Mouse (Mus musculus): ENCODE data around the gene Sgpp2. TPM values are rescaled to one million over a fixed set of nuclear protein-coding genes. Genes with fewer than 3 reads are reported as not detected.

Gene Sgpp2
- polyA plus RNA-seq, 1 experiment from 2014 or later = 20.0 TPM

DNA sequence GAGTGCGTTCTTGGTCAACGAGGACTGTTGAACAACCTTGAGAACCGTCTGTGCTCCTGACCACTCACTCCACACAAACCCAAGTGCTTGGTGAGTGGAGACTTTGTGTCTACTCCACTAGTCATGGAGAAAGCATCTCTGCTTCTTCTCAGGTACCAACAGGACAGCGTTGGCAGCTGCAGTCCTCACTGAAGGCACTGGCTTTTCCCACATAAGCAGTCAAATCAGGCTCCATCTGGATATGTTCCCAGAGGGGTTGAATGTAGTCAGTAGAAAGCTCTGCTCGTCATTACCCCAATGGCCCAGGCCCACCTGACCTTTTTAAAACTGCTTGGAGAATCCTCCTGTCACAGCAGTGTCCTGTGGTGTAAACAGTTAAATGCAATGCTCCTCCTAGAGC lies 104.3 kb downstream of the Sgpp2 start:
- H3K4me3 ChIP-seq (replicated peaks) = no peak overlapping the region
- peaks cover 12% of the 10 kb centered on the region for H3K36me3 ChIP-seq
- H3K4me2 ChIP-seq = no peak overlapping the region
- H3K27ac ChIP-seq = no peak overlapping the region
- H3K9me3 ChIP-seq (replicated peaks) = no peaks in the 10 kb centered on the region
- no peak for ATAC-seq (replicated peaks; ENCODE audit: low FRiP score)
- 88% methylated on average over 5 of the region's 5 CpGs for WGBS
- no peaks in the 10 kb centered on the region for H3K27me3 ChIP-seq
- H3K4me1 ChIP-seq = 0 out of 2 replicates have a peak, but pooled peaks cover 4% of the 10 kb centered on the region
- H3K9ac ChIP-seq = no peak overlapping the region

GRCm38 (mm10) chr1:78417154-78417911 lies 107.2 kb downstream of the Sgpp2 start:
- 0 out of 2 replicates have a peak, but pooled peaks cover 4% of the 10 kb centered on the region for H3K4me1 ChIP-seq
- ATAC-seq (replicated peaks; ENCODE audit: low FRiP score) = no peak
- H3K4me2 ChIP-seq = no peak overlapping the region
- H3K36me3 ChIP-seq = peaks cover 28% of the 10 kb centered on the region
- H3K4me3 ChIP-seq (replicated peaks) = no peak overlapping the region
- no peaks in the 10 kb centered on the region for H3K27me3 ChIP-seq
- WGBS = 94% methylated on average over 9 of the region's 9 CpGs
- H3K9me3 ChIP-seq (replicated peaks) = no peaks in the 10 kb centered on the region
- no peak overlapping the region for H3K27ac ChIP-seq
- H3K9ac ChIP-seq = no peak overlapping the region

- Histone ChIP-seq H3K4me2 (no peak overlapping the region), H3K4me3 (replicated peaks) (no peak overlapping the region), H3K4me1 (no peaks in the 10 kb centered on the region), H3K9me3 (replicated peaks) (no peaks in the 10 kb centered on the region), H3K27ac (no peak overlapping the region), H3K9ac (no peak overlapping the region), H3K27me3 (no peaks in the 10 kb centered on the region), H3K36me3 (peaks cover 39% of the 10 kb centered on the region)
- peak; percentile 70 for ATAC-seq (replicated peaks; ENCODE audit: low FRiP score)
- WGBS = 44% methylated on average over 4 of the region's 4 CpGs
These were observed 109.4 kb downstream of the Sgpp2 start for GRCm38 (mm10) chr1:78419593-78419992.

DNA sequence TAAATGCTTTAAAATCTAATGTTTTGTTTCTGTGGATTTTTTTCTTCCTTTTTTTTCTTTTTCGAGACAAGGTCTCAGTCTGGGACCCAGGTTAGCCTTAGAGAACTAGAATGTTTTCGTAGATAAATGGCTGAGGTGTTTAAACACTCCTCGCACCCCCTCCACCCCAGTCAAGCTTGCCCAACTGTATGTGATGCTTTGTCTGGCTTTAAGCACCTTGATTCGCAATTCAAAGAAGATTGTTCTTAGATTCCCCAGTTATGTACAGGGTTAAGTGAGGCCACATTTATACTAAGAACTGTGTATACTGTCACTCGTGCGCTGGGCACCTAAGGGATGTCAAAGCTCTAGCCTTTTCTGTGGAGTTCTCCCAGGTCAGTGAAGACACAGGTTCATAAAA lies 110.1 kb downstream of the Sgpp2 start:
- ATAC-seq (replicated peaks; ENCODE audit: low FRiP score) = no peak
- peaks cover 43% of the 10 kb centered on the region for H3K36me3 ChIP-seq
- no peak overlapping the region for H3K4me2 ChIP-seq
- 89% methylated on average over 6 of the region's 6 CpGs for WGBS
- no peak overlapping the region for H3K27ac ChIP-seq
- no peaks in the 10 kb centered on the region for H3K27me3 ChIP-seq
- no peak overlapping the region for H3K9ac ChIP-seq
- H3K4me3 ChIP-seq (replicated peaks) = no peak overlapping the region
- peaks cover 5% of the 10 kb centered on the region for H3K4me1 ChIP-seq
- H3K9me3 ChIP-seq (replicated peaks) = no peaks in the 10 kb centered on the region

- Histone ChIP-seq H3K27me3 (no peaks in the 10 kb centered on the region), H3K4me2 (no peak overlapping the region), H3K9me3 (replicated peaks) (no peaks in the 10 kb centered on the region), H3K4me3 (replicated peaks) (no peak overlapping the region), H3K36me3 (peaks cover 43% of the 10 kb centered on the region), H3K9ac (no peak overlapping the region), H3K27ac (no peak overlapping the region), H3K4me1 (peaks cover 17% of the 10 kb centered on the region)
- ATAC-seq (replicated peaks; ENCODE audit: low FRiP score) = no peak
- 87% methylated on average over 5 of the region's 5 CpGs for WGBS
These were observed 111.6 kb downstream of the Sgpp2 start for GRCm38 (mm10) chr1:78421749-78422148.

DNA sequence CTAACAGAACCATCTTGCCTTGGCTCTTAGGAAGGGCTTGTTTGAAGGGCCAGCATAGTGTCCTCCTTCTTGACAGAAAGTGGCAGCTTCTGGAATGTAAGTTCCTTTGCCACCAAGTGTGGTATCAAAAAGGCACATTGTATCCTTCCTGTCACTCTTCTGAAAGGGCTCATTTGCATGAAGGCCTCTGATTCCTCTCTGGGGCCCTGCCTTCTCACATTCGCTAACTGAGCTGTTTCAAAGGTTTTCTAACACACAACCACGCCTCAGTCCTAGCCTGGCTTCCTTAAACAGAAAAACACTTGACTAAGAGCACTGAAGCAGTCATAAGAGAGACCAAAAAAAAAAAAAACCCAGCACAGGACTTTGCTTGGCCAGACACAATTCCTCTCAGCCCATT lies 112.4 kb downstream of the Sgpp2 start:
- 63% methylated on average over 2 of the region's 2 CpGs for WGBS
- Histone ChIP-seq H3K36me3 (peaks cover 36% of the 10 kb centered on the region), H3K9me3 (replicated peaks) (no peaks in the 10 kb centered on the region), H3K4me3 (replicated peaks) (no peak overlapping the region), H3K4me2 (no peak overlapping the region), H3K27me3 (no peaks in the 10 kb centered on the region), H3K9ac (no peak overlapping the region), H3K27ac (no peak overlapping the region), H3K4me1 (peaks cover 17% of the 10 kb centered on the region)
- no peak for ATAC-seq (replicated peaks; ENCODE audit: low FRiP score)

GRCm38 (mm10) chr1:78424848-78425247 lies 114.7 kb downstream of the Sgpp2 start:
- no peaks in the 10 kb centered on the region for H3K27me3 ChIP-seq
- H3K27ac ChIP-seq = no peak overlapping the region
- H3K9me3 ChIP-seq (replicated peaks) = no peaks in the 10 kb centered on the region
- H3K4me1 ChIP-seq = peaks cover 17% of the 10 kb centered on the region
- no peak overlapping the region for H3K4me2 ChIP-seq
- 59% methylated on average over 4 of the region's 4 CpGs for WGBS
- no peak for ATAC-seq (replicated peaks; ENCODE audit: low FRiP score)
- no peak overlapping the region for H3K4me3 ChIP-seq (replicated peaks)
- peaks cover 31% of the 10 kb centered on the region for H3K36me3 ChIP-seq
- no peak overlapping the region for H3K9ac ChIP-seq

GRCm38 (mm10) chr1:78425309-78425708 lies 115.2 kb downstream of the Sgpp2 start:
- Histone ChIP-seq H3K4me2 (no peak overlapping the region), H3K9ac (no peak overlapping the region), H3K36me3 (peaks cover 31% of the 10 kb centered on the region), H3K9me3 (replicated peaks) (no peaks in the 10 kb centered on the region), H3K27ac (0 out of 2 replicates have a peak overlapping the region, but pooled peaks have one; percentile 42), H3K4me1 (peaks cover 17% of the 10 kb centered on the region), H3K27me3 (no peaks in the 10 kb centered on the region), H3K4me3 (replicated peaks) (no peak overlapping the region)
- ATAC-seq (replicated peaks; ENCODE audit: low FRiP score) = no peak
- 89% methylated on average over 7 of the region's 7 CpGs for WGBS

DNA sequence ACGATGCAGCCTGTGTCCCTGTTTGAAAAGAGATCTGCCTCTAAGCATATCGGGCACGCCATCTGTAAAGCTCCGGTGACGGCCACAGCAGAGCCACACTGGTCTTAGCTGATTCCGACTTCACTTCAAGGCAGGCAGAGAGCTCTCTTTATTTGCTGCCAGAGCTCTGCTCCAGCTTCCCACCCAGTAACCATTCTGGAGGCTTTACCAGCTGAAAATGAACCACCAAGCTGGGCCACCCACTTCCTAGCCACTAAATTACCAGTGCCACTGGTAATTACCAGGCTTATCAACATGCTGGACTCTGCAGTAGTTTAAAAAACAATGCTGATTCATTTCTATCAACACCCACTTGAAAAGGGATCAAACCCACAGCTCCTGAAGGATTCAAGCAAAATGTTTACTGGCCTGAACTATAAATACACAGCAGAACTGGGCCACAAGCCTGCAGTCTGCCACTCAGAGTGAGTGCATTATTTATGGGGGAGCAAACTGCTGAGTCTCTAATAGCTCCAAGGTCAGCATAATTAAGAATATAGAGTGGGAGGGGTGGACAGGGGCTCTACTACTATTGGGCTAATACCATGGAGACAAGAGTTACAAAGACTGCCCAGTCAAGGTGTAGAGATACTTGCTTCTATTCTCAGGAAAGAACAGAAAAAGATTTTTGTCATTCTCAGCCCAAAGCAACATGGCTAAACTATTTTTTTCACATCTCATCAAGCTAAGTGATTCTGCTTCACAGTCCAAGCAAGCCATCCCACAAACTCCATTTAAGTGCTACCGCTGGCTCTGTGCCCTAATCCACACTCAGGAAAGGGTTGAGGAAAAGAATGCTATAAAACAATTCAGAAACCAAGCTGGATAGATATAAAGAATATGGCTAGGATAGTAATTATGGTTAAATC lies 115.9 kb downstream of the Sgpp2 start:
- no peak overlapping the region for H3K4me2 ChIP-seq
- H3K9ac ChIP-seq = no peak overlapping the region
- 72% methylated on average over 7 of the region's 7 CpGs for WGBS
- H3K36me3 ChIP-seq = peaks cover 24% of the 10 kb centered on the region
- no peaks in the 10 kb centered on the region for H3K27me3 ChIP-seq
- H3K9me3 ChIP-seq (replicated peaks) = no peaks in the 10 kb centered on the region
- H3K4me3 ChIP-seq (replicated peaks) = no peak overlapping the region
- ATAC-seq (replicated peaks; ENCODE audit: low FRiP score) = no peak; the same call in 1 of the 2 replicates
- peaks cover 17% of the 10 kb centered on the region for H3K4me1 ChIP-seq
- 0 out of 2 replicates have a peak overlapping the region, but pooled peaks have one; percentile 42 for H3K27ac ChIP-seq

DNA sequence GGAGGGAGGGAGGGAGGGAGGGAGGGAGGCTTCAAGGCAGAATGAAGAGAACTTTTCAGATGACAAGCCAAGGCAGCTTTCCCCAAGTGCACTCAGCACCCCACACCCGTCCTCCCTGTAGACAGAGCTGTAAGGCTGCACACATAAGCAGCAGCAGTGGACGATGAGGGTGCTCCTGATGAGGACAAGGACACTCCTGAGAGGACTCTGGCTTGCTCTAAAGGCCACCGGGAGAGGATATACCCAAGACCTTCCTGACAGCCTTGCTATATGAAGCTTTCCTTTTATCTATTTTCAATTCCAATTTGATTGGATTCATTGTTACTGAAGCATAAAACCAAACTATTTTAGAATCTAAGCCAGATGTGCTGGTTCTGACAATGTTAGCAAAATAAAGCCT lies 116.7 kb downstream of the Sgpp2 start:
- Histone ChIP-seq H3K4me1 (peaks cover 17% of the 10 kb centered on the region), H3K36me3 (peaks cover 18% of the 10 kb centered on the region), H3K27me3 (no peaks in the 10 kb centered on the region), H3K9ac (no peak overlapping the region), H3K4me3 (replicated peaks) (no peak overlapping the region), H3K9me3 (replicated peaks) (no peaks in the 10 kb centered on the region), H3K27ac (no peak overlapping the region), H3K4me2 (no peak overlapping the region)
- ATAC-seq (replicated peaks; ENCODE audit: low FRiP score) = no peak
- 69% methylated on average over 3 of the region's 3 CpGs for WGBS

DNA sequence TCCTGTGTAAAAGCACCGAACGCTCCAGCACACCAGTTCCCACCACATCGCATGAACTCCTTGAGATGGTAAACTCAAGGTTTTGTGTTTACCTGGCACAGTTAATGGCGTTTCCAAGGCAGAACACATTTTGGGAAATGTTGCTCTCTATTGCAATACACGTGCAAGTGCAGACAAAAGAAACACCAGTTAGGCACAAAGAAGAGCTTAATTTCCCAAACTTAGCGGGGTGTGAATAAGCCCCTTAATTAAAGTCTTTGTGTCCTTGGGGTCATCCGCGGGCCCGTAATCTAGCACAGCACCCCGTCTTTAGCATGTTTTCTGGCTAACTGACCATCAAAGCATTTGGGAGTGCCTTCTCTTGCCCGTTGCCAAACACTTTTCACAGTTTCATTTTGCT lies 118.7 kb downstream of the Sgpp2 start:
- Histone ChIP-seq H3K36me3 (peaks cover 25% of the 10 kb centered on the region), H3K27me3 (no peaks in the 10 kb centered on the region), H3K9ac (no peak overlapping the region), H3K9me3 (replicated peaks) (no peaks in the 10 kb centered on the region), H3K4me2 (no peak overlapping the region), H3K27ac (no peak overlapping the region), H3K4me1 (peaks cover 17% of the 10 kb centered on the region), H3K4me3 (replicated peaks) (no peak overlapping the region)
- 73% methylated on average over 11 of the region's 11 CpGs for WGBS
- no peak for ATAC-seq (replicated peaks; ENCODE audit: low FRiP score)

- Histone ChIP-seq H3K9ac (no peak overlapping the region), H3K36me3 (peaks cover 15% of the 10 kb centered on the region), H3K4me1 (0 out of 2 replicates have a peak, but pooled peaks cover 6% of the 10 kb centered on the region), H3K27ac (no peak overlapping the region), H3K4me3 (replicated peaks) (no peak overlapping the region), H3K9me3 (replicated peaks) (no peaks in the 10 kb centered on the region), H3K4me2 (no peak overlapping the region), H3K27me3 (no peaks in the 10 kb centered on the region)
- no peak for ATAC-seq (replicated peaks; ENCODE audit: low FRiP score)
- 94% methylated on average over 9 of the region's 9 CpGs for WGBS
These were observed 123.3 kb downstream of the Sgpp2 start for GRCm38 (mm10) chr1:78433472-78433871.
